Mouse (Mus musculus) liver, embryonic 12.5 days (tissue): ENCODE measurements around the gene Atg4d. TPM values are rescaled to one million over a fixed set of nuclear protein-coding genes. Genes with fewer than 3 reads are reported as not detected.
"Not testable (repeated sequence)": the region's sequence is repeated elsewhere in the genome, so short reads cannot be mapped to it uniquely, and the experiment has no call there.

Source experiments
- ATAC-seq: fragments of 200-750 bp; cut with Nextera tagmentation; 2 replicates; pipeline ENCODE4 v1.8.0; 2017; ENCODE audit warnings: moderate number of reproducible peaks, mild to moderate bottlenecking, moderate library complexity
- H3K27ac ChIP-seq: fragments of 300-500 bp; sonication (generic); 2 replicates; pipeline ENCODE4 v1.5.1; 2016; ENCODE audit warnings: mild to moderate bottlenecking
- H3K27me3 ChIP-seq: fragments of 300-500 bp; sonication (generic); replicated peaks from 2 replicates; pipeline ENCODE4 v1.6.1; 2016; ENCODE audit warnings: mild to moderate bottlenecking, moderate library complexity
- H3K36me3 ChIP-seq: fragments of 300-500 bp; sonication (generic); 2 replicates; pipeline ENCODE4 v1.6.1; 2016; ENCODE audit warnings: mild to moderate bottlenecking, moderate library complexity
- H3K4me1 ChIP-seq: fragments of 300-500 bp; sonication (generic); 2 replicates; pipeline ENCODE4 v1.6.1; 2016
- H3K4me2 ChIP-seq: fragments of 300-500 bp; sonication (generic); 2 replicates; pipeline ENCODE4 v1.6.1; 2016; ENCODE audit warnings: mild to moderate bottlenecking, moderate library complexity
- H3K4me3 ChIP-seq: fragments of 300-500 bp; sonication (generic); 2 replicates; pipeline ENCODE4 v1.5.1; 2016; ENCODE audit warnings: mild to moderate bottlenecking, moderate library complexity
- H3K9ac ChIP-seq: fragments of 300-500 bp; sonication (generic); 2 replicates; pipeline ENCODE4 v1.6.1; 2016; ENCODE audit warnings: mild to moderate bottlenecking, moderate library complexity
- H3K9me3 ChIP-seq: fragments of 300-500 bp; sonication (generic); replicated peaks from 2 replicates; pipeline ENCODE4 v1.6.1; 2016; ENCODE audit warnings: mild to moderate bottlenecking, moderate library complexity
- WGBS: fragments of 180-500 bp; shearing (Covaris S2); methylation state at CpG from one replicate; pipeline ENCODE4 v1.1.7; 2016; ENCODE audit not compliant: insufficient replicate concordance; 5-methylcytosine and 5-hydroxymethylcytosine counted together
- polyA plus RNA-seq: library from polyadenylated mRNA; unstranded; fragments of >200 nt; fragmentation: Nextera tagmentation; extraction: Ambion mirVana; gene quantifications from 2 replicates; pipeline ENCODE4 v1.2.1, GENCODE M21; 2016

Atg4d gene
- polyA plus RNA-seq, 1 experiment from 2014 or later, result 85.7 TPM

- Histone ChIP-seq H3K9ac (no peak overlapping the region), H3K36me3 (peaks cover 98% of the 10 kb centered on the region), H3K27me3 (no peaks in the 10 kb centered on the region), H3K9me3 (no peaks in the 10 kb centered on the region), H3K4me2 (no peak overlapping the region), H3K4me1 (peaks cover 28% of the 10 kb centered on the region), H3K4me3 (no peak overlapping the region), H3K27ac (no peak overlapping the region)
- 90% methylated on average over 5 of the region's 5 CpGs for WGBS
- ATAC-seq, result no peak
Measured at GRCm38 (mm10) chr9:21277776-21278175, 12.7 kb downstream of the Atg4d start.

- WGBS, result 85% methylated on average over 5 of the region's 5 CpGs
- H3K27ac ChIP-seq, result no peak overlapping the region
- H3K27me3 ChIP-seq, result no peaks in the 10 kb centered on the region
- H3K9ac ChIP-seq, result no peak overlapping the region
- H3K36me3 ChIP-seq, result peaks cover 80% of the 10 kb centered on the region
- no peak overlapping the region for H3K4me2 ChIP-seq
- ATAC-seq, result no peak
- peaks cover 37% of the 10 kb centered on the region for H3K4me1 ChIP-seq
- no peak overlapping the region for H3K4me3 ChIP-seq
- no peaks in the 10 kb centered on the region for H3K9me3 ChIP-seq
Measured at GRCm38 (mm10) chr9:21283591-21283990, 18.5 kb downstream of the Atg4d start.

- no peak for ATAC-seq
- peaks cover 80% of the 10 kb centered on the region for H3K36me3 ChIP-seq
- no peak overlapping the region for H3K4me3 ChIP-seq
- H3K9ac ChIP-seq, result no peak overlapping the region
- no peaks in the 10 kb centered on the region for H3K9me3 ChIP-seq
- H3K27ac ChIP-seq, result peak overlapping the region; percentile 33; the same call in 1 of the 2 replicates
- 78% methylated on average over 3 of the region's 3 CpGs for WGBS
- H3K4me1 ChIP-seq, result peaks cover 41% of the 10 kb centered on the region
- no peak overlapping the region for H3K4me2 ChIP-seq
- no peaks in the 10 kb centered on the region for H3K27me3 ChIP-seq
Measured at GRCm38 (mm10) chr9:21283994-21284393, 18.9 kb downstream of the Atg4d start.

GRCm38 (mm10) chr9:21286753-21287152, 21.7 kb downstream of the Atg4d start:
- H3K36me3 ChIP-seq, result peaks cover 60% of the 10 kb centered on the region
- H3K27me3 ChIP-seq, result no peaks in the 10 kb centered on the region
- peak overlapping the region; percentile 84 for H3K9ac ChIP-seq
- peaks cover 55% of the 10 kb centered on the region for H3K4me1 ChIP-seq
- peak overlapping the region; percentile 83 for H3K4me3 ChIP-seq
- 11% methylated on average over 3 of the region's 3 CpGs for WGBS
- peak overlapping the region; percentile 86 for H3K27ac ChIP-seq
- no peak for ATAC-seq
- no peaks in the 10 kb centered on the region for H3K9me3 ChIP-seq
- peak overlapping the region; percentile 83 for H3K4me2 ChIP-seq

- peak; percentile 76 for ATAC-seq
- Histone ChIP-seq H3K27ac (peak within 1 kb of the TSS; percentile 96), H3K4me2 (peak within 1 kb of the TSS; percentile 83), H3K36me3 (peaks cover 50% of the 10 kb centered on the region), H3K27me3 (no peaks in the 10 kb centered on the region), H3K4me3 (peak within 1 kb of the TSS; percentile 83), H3K4me1 (peaks cover 64% of the 10 kb centered on the region), H3K9ac (peak within 1 kb of the TSS; percentile 91), H3K9me3 (no peaks in the 10 kb centered on the region)
- WGBS, result under 1% methylated on average over 59 of the region's 59 CpGs
Measured at GRCm38 (mm10) chr9:21287571-21288402, 22.7 kb downstream of the Atg4d start, which contains the start of gene Kri1. Kri1 (minus strand) TSS chr9:21287969.

GRCm38 (mm10) chr9:21288404-21289336, 23.6 kb downstream of the Atg4d start:
- peak overlapping the region; percentile 83 for H3K4me3 ChIP-seq
- peak overlapping the region; percentile 83 for H3K4me2 ChIP-seq
- no peaks in the 10 kb centered on the region for H3K9me3 ChIP-seq
- no peak for ATAC-seq
- peak overlapping the region; percentile 96 for H3K27ac ChIP-seq
- no peaks in the 10 kb centered on the region for H3K27me3 ChIP-seq
- H3K9ac ChIP-seq, result peak overlapping the region; percentile 91
- 44% methylated on average over 13 of the region's 13 CpGs for WGBS
- H3K4me1 ChIP-seq, result peaks cover 65% of the 10 kb centered on the region
- H3K36me3 ChIP-seq, result peaks cover 43% of the 10 kb centered on the region

GRCm38 (mm10) chr9:21289337-21289671, 24.2 kb downstream of the Atg4d start:
- no peak for ATAC-seq
- Histone ChIP-seq H3K4me1 (peaks cover 61% of the 10 kb centered on the region), H3K4me2 (peak overlapping the region; percentile 83), H3K27ac (peak overlapping the region; percentile 96), H3K9ac (peak overlapping the region; percentile 91), H3K36me3 (peaks cover 37% of the 10 kb centered on the region), H3K9me3 (no peaks in the 10 kb centered on the region), H3K27me3 (no peaks in the 10 kb centered on the region), H3K4me3 (peak overlapping the region; percentile 83)
- WGBS, result 61% methylated on average over 2 of the region's 2 CpGs

GRCm38 (mm10) chr9:21290589-21290988, 25.5 kb downstream of the Atg4d start:
- peak overlapping the region; percentile 91 for H3K9ac ChIP-seq
- peak overlapping the region; percentile 96 for H3K27ac ChIP-seq
- WGBS, result under 1% methylated on average over 20 of the region's 20 CpGs
- peaks cover 24% of the 10 kb centered on the region for H3K36me3 ChIP-seq
- peak; percentile 3 for ATAC-seq
- peak overlapping the region; percentile 83 for H3K4me3 ChIP-seq
- H3K4me2 ChIP-seq, result peak overlapping the region; percentile 83
- no peaks in the 10 kb centered on the region for H3K9me3 ChIP-seq
- H3K27me3 ChIP-seq, result no peaks in the 10 kb centered on the region
- H3K4me1 ChIP-seq, result peaks cover 49% of the 10 kb centered on the region

- WGBS, result under 1% methylated on average over 51 of the region's 51 CpGs
- Histone ChIP-seq H3K27ac (peak within 1 kb of the TSS; percentile 96), H3K9ac (peak within 1 kb of the TSS; percentile 91), H3K4me1 (peaks cover 45% of the 10 kb centered on the region), H3K9me3 (no peaks in the 10 kb centered on the region), H3K4me2 (peak within 1 kb of the TSS; percentile 83), H3K36me3 (peaks cover 19% of the 10 kb centered on the region), H3K27me3 (no peaks in the 10 kb centered on the region), H3K4me3 (peak within 1 kb of the TSS; percentile 83)
- ATAC-seq, result peak; percentile 90
Measured at GRCm38 (mm10) chr9:21291022-21291787, 26.1 kb downstream of the Atg4d start, which contains the start of gene Cdkn2d. Cdkn2d (minus strand) TSS chr9:21291407.

- Histone ChIP-seq H3K4me3 (peak overlapping the region; percentile 83), H3K9ac (peak overlapping the region; percentile 82), H3K4me2 (peak overlapping the region; percentile 83), H3K27ac (peak overlapping the region; percentile 96), H3K36me3 (peaks cover 14% of the 10 kb centered on the region), H3K4me1 (peaks cover 38% of the 10 kb centered on the region)
- not testable (repeated sequence) for ATAC-seq, H3K9me3 ChIP-seq, H3K27me3 ChIP-seq
- WGBS, result 11% methylated on average over 7 of the region's 7 CpGs
Measured at GRCm38 (mm10) chr9:21291868-21292267, 26.8 kb downstream of the Atg4d start.

- peak overlapping the region; percentile 83 for H3K4me3 ChIP-seq
Measured at GRCm38 (mm10) chr9:21292271-21292670, 27.2 kb downstream of the Atg4d start.

More at GRCm38 (mm10) chr9:21292271-21292670, 27.2 kb downstream of the Atg4d start:
- peaks cover 34% of the 10 kb centered on the region for H3K4me1 ChIP-seq
- H3K27ac ChIP-seq, result peak overlapping the region; percentile 96
- peak overlapping the region; percentile 82 for H3K9ac ChIP-seq
- no peak for ATAC-seq
- no peaks in the 10 kb centered on the region for H3K9me3 ChIP-seq
- WGBS, result 63% methylated on average over 3 of the region's 3 CpGs
- no peaks in the 10 kb centered on the region for H3K27me3 ChIP-seq
- H3K36me3 ChIP-seq, result peaks cover 14% of the 10 kb centered on the region
- H3K4me2 ChIP-seq, result peak overlapping the region; percentile 83
